Mouse (Mus musculus) heart, adult 18-20 months (tissue): ENCODE results near the gene Gm49337. TPM values are rescaled to one million over a fixed set of nuclear protein-coding genes. Genes with fewer than 3 reads are reported as not detected.
A peak's percentile ranks its signal among the peaks of the same experiment; 100 is the strongest.
"Not testable (repeated sequence)": the region's sequence is repeated elsewhere in the genome, so short reads cannot be mapped to it uniquely, and the experiment has no call there.

ENCODE experiments used
- DNase-seq, 2 experiments: peaks; one replicate each; pipeline ENCODE4 v3.0.0; 2021 to 2022; ENCODE audit warnings: mixed read lengths in 1 of 2
- total RNA-seq, 2 experiments: library from RNA; stranded (reverse); gene quantifications; 2 replicates each; pipeline ENCODE4 v1.2.3; 2021

Gene Gm49337
- total RNA-seq, 2 experiments from 2014 or later, result not detected

DNA sequence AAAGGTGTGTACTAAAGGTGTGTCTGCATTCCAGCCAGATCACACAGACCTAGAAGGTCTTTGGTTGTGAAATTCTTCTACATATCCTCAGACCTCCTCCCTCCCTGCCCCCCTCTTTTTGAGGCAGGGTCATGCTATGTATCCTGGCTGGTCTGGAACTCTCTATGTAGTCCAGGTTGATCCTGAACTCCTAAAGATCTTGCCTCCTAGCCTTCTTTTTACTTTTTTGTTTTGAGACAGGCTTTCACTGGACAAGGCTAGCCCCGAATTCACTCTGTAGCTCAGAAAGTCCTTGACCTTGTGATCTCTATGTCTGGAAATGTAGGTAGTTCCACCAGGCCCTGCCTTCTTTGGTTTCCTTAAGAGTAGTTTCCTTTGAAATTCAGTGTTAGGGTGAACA lies 35.7 kb downstream of the Gm49337 start:
- no peak for DNase-seq

DNA sequence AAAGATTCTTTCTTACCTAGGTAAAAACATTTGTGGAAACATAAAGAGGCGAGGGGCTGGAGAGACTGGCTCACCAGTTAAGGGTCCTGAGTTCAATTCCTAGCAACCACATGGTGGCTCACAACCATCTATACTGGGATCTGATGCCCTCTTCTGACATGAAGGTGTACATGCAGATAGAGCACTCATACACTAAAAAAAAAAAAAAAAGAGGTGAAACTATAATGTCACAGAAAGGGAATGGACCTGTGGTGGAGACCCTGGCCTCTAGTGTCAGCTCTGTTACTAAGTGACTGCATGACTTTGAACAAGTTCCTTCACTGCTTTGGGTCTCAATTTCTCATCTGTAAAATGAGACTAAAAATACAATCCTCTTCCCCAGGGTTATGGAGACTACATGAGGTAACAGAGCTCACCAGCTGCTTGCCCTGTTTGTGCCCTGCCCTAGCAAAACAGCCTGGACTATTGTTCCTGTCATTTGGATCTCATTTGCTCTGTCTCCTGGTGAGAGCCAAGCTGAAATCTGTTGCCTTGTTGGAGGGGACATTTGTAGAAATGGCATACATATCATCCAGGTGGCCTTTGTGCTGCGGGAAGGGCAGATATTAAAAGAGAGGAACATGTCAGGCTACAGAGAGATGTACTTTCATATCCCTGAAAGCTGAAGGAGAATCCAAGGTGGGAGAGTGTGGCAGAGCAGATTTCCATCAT lies 42.9 kb downstream of the Gm49337 start:
- DNase-seq, result no peak

DNA sequence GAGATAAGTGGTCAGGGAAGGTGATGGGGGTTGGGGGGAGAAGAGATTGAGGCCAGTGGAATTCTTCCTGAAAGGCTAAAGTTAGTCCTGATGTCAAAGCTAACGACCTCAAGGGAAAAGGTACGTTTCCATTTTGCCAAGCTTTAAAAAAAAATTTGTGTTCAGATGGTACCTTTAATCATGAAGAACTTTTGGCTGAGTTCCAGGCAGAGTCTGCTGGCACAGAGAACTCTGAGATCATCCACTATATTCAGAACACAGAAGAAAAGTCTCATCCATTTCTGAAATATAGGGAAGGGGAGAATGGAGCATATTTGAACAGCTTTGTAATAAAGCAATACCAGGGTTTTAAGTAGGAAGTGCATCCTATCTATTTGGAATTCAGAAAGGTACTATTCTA lies 43.9 kb downstream of the Gm49337 start:
- peak; percentile 14 to 30 for DNase-seq

DNA sequence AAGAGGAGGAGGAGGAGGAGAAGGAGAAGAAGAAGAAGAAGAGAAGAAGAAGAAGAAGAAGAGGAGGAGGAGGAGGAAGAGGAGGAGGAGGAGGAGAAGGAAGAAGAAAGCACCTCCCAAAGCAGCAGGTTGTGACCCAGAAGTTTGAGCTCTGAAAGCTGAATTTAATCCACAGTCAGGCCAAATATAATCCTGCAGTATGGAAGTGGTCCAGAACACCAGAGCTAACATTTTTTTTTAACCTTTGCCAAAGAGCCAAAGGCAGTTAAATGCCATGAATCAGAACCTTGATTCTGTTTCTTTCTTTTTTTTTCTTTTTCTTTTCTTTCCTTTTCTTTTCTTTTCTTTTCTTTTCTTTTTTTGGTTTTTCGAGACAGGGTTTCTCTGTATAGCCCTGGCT lies 44.5 kb downstream of the Gm49337 start:
- DNase-seq, result not testable (repeated sequence)

- no peak for DNase-seq
Measured at GRCm38 (mm10) chr4:116219056-116219455, 45.9 kb downstream of the Gm49337 start.

DNA sequence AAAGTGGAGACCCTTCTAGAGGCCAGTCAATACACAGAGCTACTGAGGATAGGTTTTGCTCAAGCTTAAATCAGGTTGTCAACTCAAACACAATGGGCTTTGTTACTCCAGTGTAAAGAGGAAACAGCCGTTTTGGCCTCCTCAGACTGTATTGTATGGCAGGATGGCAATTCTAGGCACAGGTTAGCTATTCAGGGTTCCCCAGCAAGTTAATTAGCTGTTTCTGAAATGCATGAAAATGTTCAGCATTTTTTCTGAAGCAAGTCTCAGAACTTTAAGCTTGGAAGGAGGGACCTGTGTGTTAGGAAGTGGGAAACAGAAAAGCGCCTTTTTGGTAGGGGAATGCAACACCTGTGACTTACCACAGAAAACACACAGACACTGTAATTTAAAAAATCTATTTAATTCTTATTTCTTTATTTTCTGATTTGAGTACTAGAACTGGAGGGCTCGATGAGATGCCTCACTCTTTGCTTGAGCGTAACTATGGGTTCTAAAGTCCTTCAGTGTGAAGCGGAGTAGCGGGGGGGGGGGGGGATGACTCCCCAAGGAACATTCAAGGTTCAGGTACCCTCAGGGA lies 47.0 kb downstream of the Gm49337 start:
- peak; percentile 7 to 16 for DNase-seq

DNA sequence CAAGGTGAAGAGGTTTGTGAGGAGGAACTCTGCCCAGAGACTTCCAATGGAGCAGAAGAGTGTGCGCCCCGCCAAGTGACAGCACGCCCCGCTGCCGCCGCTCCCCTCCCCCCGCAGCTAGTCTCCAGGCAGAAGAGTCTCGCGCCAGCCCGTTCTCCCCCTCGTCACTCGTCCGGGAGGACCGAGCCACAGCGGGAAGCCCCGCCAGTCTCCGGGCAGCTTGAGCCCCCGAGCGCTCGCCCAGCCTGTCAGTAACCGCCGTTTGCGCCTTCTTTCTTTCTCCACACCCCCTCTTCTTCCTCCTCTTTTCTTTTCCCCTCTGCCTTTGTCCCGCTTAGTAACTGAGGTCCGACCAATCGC lies 47.6 kb downstream of the Gm49337 start:
- DNase-seq, result no peak

DNA sequence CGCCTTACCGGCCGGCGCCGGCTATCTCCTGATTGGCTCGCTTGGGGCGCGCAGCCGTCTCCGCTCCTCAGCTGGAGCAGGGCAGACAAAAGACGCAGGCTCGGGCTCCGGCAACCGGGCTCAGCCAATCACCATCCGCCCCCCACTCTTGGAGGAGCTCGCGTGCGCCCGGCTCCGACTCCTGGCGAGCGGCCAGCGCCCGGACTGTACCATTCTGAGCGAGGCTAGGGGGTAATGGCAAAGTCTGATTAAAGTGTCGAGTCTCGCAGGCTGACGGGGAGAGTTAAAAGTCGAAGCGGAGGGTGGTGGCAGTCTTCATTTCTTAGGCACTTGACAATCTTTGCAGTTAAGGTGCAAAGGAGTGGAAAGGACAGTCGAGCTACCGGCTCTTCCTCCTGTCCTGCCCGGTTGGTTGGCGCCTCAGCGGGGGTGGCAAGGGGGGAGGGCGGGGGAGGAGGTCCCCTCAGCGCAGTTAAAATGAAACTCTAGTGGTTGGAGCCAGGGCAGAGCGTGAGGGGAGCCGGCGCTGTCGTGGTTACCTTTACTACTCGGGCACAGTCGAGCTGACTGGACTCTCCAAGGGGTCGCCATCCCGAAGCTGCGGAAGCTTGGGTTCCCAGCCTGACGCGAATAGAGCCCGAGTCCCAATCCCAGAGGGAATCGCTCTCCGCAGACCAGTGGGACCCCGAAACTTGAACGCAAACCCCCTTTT lies 48.1 kb downstream of the Gm49337 start, which contains the start of gene Pik3r3:
Pik3r3 (plus strand) TSS at position 479 of the 712 bp plus-strand sequence.
- peak; percentile 98 to 99 for DNase-seq

DNA sequence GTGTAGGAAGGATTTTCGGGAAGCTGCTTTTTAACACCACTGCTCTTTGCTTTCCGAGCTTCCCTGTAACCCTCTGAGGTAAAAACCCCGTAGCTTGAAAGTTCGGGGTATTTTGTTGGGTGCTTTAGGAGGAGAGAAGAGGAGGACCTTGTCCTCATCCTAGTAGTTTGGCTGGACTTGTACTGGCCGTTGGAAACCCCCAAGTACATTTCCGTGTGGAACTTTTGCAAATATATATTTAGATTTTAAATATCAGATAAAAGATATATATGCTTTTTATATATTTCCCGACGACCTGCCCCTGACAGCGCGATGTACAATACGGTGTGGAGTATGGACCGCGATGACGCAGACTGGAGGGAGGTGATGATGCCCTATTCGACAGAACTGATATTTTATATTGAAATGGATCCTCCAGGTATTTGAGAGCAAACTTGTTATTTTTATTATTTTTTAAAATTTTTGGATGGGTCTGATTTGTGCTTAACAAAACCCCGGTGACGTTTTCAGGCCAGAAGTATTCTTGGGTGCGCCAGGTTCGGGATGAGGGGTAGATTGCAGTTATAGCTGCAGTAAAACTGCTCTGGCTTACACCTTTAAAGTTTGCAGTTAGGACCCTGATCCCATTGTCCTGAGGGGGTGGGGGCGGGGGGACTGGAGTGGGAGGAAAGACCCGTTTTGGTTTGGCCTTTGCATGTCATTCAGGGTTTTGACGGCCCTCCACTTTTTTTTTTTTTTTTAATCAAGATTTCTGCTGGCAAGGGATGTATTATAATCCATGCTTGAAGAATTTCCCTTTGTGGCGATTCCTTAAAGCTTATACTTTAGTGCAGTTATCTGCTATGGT lies 49.0 kb downstream of the Gm49337 start:
- DNase-seq, result peak in 1 of 2 experiments; percentile 15

DNA sequence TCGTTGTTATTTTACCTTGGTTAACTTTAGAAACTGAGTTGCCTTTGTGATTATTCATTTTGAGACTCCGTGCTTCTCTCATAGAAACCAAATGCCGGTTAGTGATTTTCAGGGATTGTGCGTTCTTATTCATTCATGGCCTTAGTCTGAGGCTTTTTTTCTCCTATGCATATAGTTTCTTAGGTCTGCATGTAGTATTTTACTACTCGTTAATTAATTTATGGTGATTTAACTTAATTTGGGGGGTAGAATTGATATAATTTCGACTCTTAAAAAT lies 49.6 kb downstream of the Gm49337 start:
- DNase-seq, result peak in 1 of 2 experiments; percentile 14

DNA sequence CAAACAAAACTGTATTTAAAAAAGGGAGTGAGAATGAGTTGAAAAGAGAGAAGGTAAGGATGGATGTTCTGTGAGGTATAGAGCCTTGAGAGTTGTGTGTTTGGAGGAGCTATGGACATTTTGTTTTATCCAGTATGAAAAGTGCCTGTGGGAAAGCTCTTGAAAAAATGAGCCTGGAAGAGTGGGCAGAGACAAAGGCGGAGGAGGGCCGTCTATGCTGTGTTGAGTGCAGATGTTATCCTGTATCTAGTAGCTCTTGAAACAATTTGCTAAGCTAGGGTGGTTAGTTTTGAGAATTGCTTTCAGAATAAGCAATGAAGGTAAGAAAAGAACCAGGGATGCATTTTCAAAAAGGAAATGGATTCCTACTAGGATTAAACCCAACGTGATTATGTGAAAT lies 70.2 kb downstream of the Gm49337 start:
- DNase-seq, result no peak

- no peak for DNase-seq
Measured at GRCm38 (mm10) chr4:116244240-116244639, 71.1 kb downstream of the Gm49337 start.

GRCm38 (mm10) chr4:116245926-116246325 lies 72.7 kb downstream of the Gm49337 start:
- peak; percentile 20 to 32 for DNase-seq

DNA sequence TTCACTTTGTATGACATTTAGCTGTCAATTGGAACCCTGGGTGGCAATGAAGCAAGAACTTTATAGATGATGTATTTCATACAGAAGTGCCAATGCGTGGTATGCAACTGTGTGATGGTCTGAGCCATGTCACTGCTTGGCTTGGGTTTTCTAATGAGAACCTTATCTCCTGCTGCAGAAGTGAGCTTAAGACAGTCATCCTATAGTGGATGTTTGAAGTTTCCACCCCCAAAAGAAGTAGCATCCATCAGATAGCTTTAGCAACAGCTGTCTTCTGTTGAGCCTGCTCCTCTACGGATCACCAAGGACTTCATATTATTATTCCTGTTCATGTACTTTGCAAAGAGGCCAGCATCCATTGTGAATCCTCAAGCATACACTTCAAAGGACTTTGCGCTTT lies 76.8 kb downstream of the Gm49337 start:
- no peak for DNase-seq

- no peak for DNase-seq
Measured at GRCm38 (mm10) chr4:116268220-116268619, 95.0 kb downstream of the Gm49337 start.

- no peak for DNase-seq
Measured at GRCm38 (mm10) chr4:116282211-116282610, 109.0 kb downstream of the Gm49337 start.

- no peak for DNase-seq
Measured at GRCm38 (mm10) chr4:116291561-116291960, 118.4 kb downstream of the Gm49337 start.

GRCm38 (mm10) chr4:116293296-116293695 lies 120.1 kb downstream of the Gm49337 start:
- no peak for DNase-seq

- peak; percentile 46 to 50 for DNase-seq
Measured at GRCm38 (mm10) chr4:116300878-116301355, 127.7 kb downstream of the Gm49337 start.

DNA sequence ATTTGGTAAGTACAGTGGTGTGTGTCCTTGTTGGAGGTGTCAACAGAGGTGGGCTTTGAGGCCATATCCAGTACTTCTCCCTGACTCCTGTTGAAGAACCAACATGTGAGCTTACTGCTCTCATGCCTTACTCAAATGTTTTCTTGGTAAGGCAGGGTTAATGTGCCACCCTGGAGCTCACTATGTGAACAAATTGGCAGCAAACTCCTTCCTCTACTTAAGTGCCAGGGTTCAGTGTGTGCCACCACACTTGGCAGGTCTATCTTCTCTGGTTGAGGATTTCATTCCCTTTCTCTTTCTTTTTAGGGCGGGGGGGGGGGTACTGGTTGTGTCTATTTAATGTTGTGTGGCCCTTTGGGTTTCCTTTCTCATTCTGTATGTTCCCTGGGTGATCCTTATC lies 131.4 kb downstream of the Gm49337 start:
- peak in 1 of 2 experiments; percentile 27 for DNase-seq

DNA sequence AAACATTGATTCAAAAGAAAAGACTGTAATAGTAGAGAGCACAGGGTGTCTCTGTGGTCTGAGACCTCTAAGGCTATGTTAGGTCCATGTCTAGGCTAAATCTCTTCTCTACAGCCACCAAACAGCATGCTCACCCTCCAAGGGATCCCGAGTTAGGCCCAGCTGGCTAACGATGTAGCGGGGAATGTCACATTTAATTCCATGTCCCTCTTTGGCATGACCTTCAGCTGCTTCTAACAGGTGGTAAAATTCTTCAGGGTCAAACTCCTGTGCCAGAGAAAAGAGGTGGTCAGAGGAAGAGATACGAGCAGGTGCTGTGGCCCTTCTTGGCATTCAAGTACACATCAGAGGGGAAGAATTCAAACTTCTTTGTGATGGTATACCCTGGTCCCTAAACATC lies 144.4 kb downstream of the Gm49337 start:
- no peak for DNase-seq

GRCm38 (mm10) chr4:116322127-116322526 lies 148.9 kb downstream of the Gm49337 start:
- peak; percentile 50 to 59 for DNase-seq
